Mouse (Mus musculus) heart, embryonic 12.5 days (tissue): Measurements from ENCODE around the gene Cbx8. TPM values are rescaled to one million over a fixed set of nuclear protein-coding genes. Genes with fewer than 3 reads are reported as not detected.

Source experiments
- ATAC-seq: fragments of 200-750 bp; cut with Nextera tagmentation; 2 replicates; pipeline ENCODE4 v1.8.0; 2017; ENCODE audit warnings: moderate TSS enrichment, moderate library complexity; ENCODE audit not compliant: insufficient number of reproducible peaks, low FRiP score
- H3K27ac ChIP-seq: fragments of 300-500 bp; sonication (generic); 2 replicates; pipeline ENCODE4 v1.5.1; 2016; ENCODE audit warnings: mild to moderate bottlenecking, moderate library complexity; ENCODE audit not compliant: poor library complexity, severe bottlenecking
- H3K27me3 ChIP-seq: fragments of 300-500 bp; sonication (generic); replicated peaks from 2 replicates; pipeline ENCODE4 v1.6.1; 2016; ENCODE audit warnings: mild to moderate bottlenecking, moderate library complexity
- H3K36me3 ChIP-seq: fragments of 300-500 bp; sonication (generic); 2 replicates; pipeline ENCODE4 v1.6.1; 2016; ENCODE audit warnings: mild to moderate bottlenecking, moderate library complexity
- H3K4me1 ChIP-seq: fragments of 300-500 bp; sonication (generic); replicated peaks from 2 replicates; pipeline ENCODE4 v1.6.1; 2016; ENCODE audit warnings: mild to moderate bottlenecking
- H3K4me2 ChIP-seq: fragments of 300-500 bp; sonication (generic); 2 replicates; pipeline ENCODE4 v1.6.1; 2016; ENCODE audit warnings: mild to moderate bottlenecking, moderate library complexity
- H3K4me3 ChIP-seq: fragments of 300-500 bp; sonication (generic); 2 replicates; pipeline ENCODE4 v1.5.1; 2016; ENCODE audit warnings: mild to moderate bottlenecking
- H3K9ac ChIP-seq: fragments of 300-500 bp; sonication (generic); 2 replicates; pipeline ENCODE4 v1.6.1; 2016; ENCODE audit warnings: mild to moderate bottlenecking, moderate library complexity
- H3K9me3 ChIP-seq: fragments of 300-500 bp; sonication (generic); replicated peaks from 2 replicates; pipeline ENCODE4 v1.6.1; 2016; ENCODE audit warnings: mild to moderate bottlenecking, moderate library complexity
- WGBS: fragments of 180-500 bp; shearing (Covaris S2); methylation state at CpG from one replicate; pipeline ENCODE4 v1.1.7; 2016; 5-methylcytosine and 5-hydroxymethylcytosine counted together
- polyA plus RNA-seq: library from polyadenylated mRNA; unstranded; fragments of >200 nt; fragmentation: Nextera tagmentation; extraction: Ambion mirVana; gene quantifications from 2 replicates; pipeline ENCODE4 v1.2.1, GENCODE M21; 2016

Gene Cbx8
- polyA plus RNA-seq, 1 experiment from 2014 or later = 8.8 TPM

GRCm38 (mm10) chr11:119046601-119047245 lies 6.0 kb upstream of the Cbx8 start:
- Histone ChIP-seq H3K4me3 (peak overlapping the region; percentile 38), H3K9ac (0 out of 2 replicates have a peak overlapping the region, but pooled peaks have one; percentile 48), H3K36me3 (no peaks in the 10 kb centered on the region), H3K4me1 (peaks cover 46% of the 10 kb centered on the region), H3K27ac (no peak overlapping the region), H3K27me3 (peaks cover 96% of the 10 kb centered on the region), H3K9me3 (no peaks in the 10 kb centered on the region), H3K4me2 (peak overlapping the region; percentile 71)
- ATAC-seq = no peak
- under 1% methylated on average over 39 of the region's 39 CpGs for WGBS

GRCm38 (mm10) chr11:119044551-119045337 lies 4.0 kb upstream of the Cbx8 start:
- no peaks in the 10 kb centered on the region for H3K36me3 ChIP-seq
- H3K9me3 ChIP-seq = no peaks in the 10 kb centered on the region
- H3K9ac ChIP-seq = peak overlapping the region; percentile 0; the same call in 1 of the 2 replicates
- peak overlapping the region; percentile 20 for H3K4me3 ChIP-seq
- H3K27ac ChIP-seq = no peak overlapping the region
- peaks cover 57% of the 10 kb centered on the region for H3K4me1 ChIP-seq
- peak overlapping the region; percentile 57 for H3K4me2 ChIP-seq
- 2% methylated on average over 41 of the region's 41 CpGs for WGBS
- H3K27me3 ChIP-seq = peaks cover 80% of the 10 kb centered on the region
- no peak for ATAC-seq

- Histone ChIP-seq H3K27me3 (peaks cover 80% of the 10 kb centered on the region), H3K4me1 (peaks cover 65% of the 10 kb centered on the region), H3K9me3 (no peaks in the 10 kb centered on the region), H3K9ac (no peak overlapping the region), H3K4me3 (peak overlapping the region; percentile 20), H3K4me2 (peak overlapping the region; percentile 57), H3K27ac (no peak overlapping the region), H3K36me3 (peaks cover 4% of the 10 kb centered on the region)
- no peak for ATAC-seq
- WGBS = 6% methylated on average over 10 of the region's 10 CpGs
These were observed 3.2 kb upstream of the Cbx8 start for GRCm38 (mm10) chr11:119043761-119044550.

GRCm38 (mm10) chr11:119043273-119043540 lies 2.4 kb upstream of the Cbx8 start:
- Histone ChIP-seq H3K27me3 (peaks cover 80% of the 10 kb centered on the region), H3K36me3 (peaks cover 10% of the 10 kb centered on the region), H3K9me3 (no peaks in the 10 kb centered on the region), H3K4me3 (0 out of 2 replicates have a peak overlapping the region, but pooled peaks have one; percentile 78), H3K9ac (no peak overlapping the region), H3K4me1 (peaks cover 65% of the 10 kb centered on the region), H3K27ac (no peak overlapping the region), H3K4me2 (no peak overlapping the region)
- WGBS = 5% methylated on average over 4 of the region's 4 CpGs
- no peak for ATAC-seq

- Histone ChIP-seq H3K4me3 (peak overlapping the region; percentile 78; the same call in 1 of the 2 replicates), H3K36me3 (peaks cover 10% of the 10 kb centered on the region), H3K27me3 (peaks cover 79% of the 10 kb centered on the region), H3K27ac (no peak overlapping the region), H3K4me2 (peak overlapping the region; percentile 29), H3K9me3 (no peaks in the 10 kb centered on the region), H3K4me1 (peaks cover 64% of the 10 kb centered on the region), H3K9ac (no peak overlapping the region)
- under 1% methylated on average over 52 of the region's 52 CpGs for WGBS
- no peak for ATAC-seq
These were observed 1.9 kb upstream of the Cbx8 start for GRCm38 (mm10) chr11:119042466-119043272.

GRCm38 (mm10) chr11:119041750-119042465 lies 1.1 kb upstream of the Cbx8 start:
- Histone ChIP-seq H3K4me2 (peak overlapping the region; percentile 94), H3K9me3 (no peaks in the 10 kb centered on the region), H3K9ac (peak overlapping the region; percentile 76), H3K4me3 (peak overlapping the region; percentile 78), H3K36me3 (peaks cover 10% of the 10 kb centered on the region), H3K4me1 (peaks cover 65% of the 10 kb centered on the region), H3K27me3 (peaks cover 80% of the 10 kb centered on the region), H3K27ac (no peak overlapping the region)
- no peak for ATAC-seq
- 1% methylated on average over 30 of the region's 31 CpGs for WGBS

- peak overlapping the region; percentile 78 for H3K4me3 ChIP-seq
- peak overlapping the region; percentile 76 for H3K9ac ChIP-seq
- WGBS = under 1% methylated on average over 31 of the region's 31 CpGs
- H3K27ac ChIP-seq = no peak overlapping the region
- peaks cover 60% of the 10 kb centered on the region for H3K4me1 ChIP-seq
- peaks cover 79% of the 10 kb centered on the region for H3K27me3 ChIP-seq
- no peaks in the 10 kb centered on the region for H3K9me3 ChIP-seq
- peaks cover 10% of the 10 kb centered on the region for H3K36me3 ChIP-seq
- H3K4me2 ChIP-seq = peak overlapping the region; percentile 94
- peak; percentile 36 for ATAC-seq
These were observed 552 bp upstream of the Cbx8 start for GRCm38 (mm10) chr11:119041325-119041716.

GRCm38 (mm10) chr11:119039732-119040512 lies 847 bp downstream of the Cbx8 start:
- no peaks in the 10 kb centered on the region for H3K9me3 ChIP-seq
- WGBS = 11% methylated on average over 21 of the region's 21 CpGs
- H3K27me3 ChIP-seq = peaks cover 79% of the 10 kb centered on the region
- H3K9ac ChIP-seq = peak overlapping the region; percentile 88
- peak overlapping the region; percentile 94 for H3K4me2 ChIP-seq
- ATAC-seq = no peak
- peaks cover 10% of the 10 kb centered on the region for H3K36me3 ChIP-seq
- peaks cover 59% of the 10 kb centered on the region for H3K4me1 ChIP-seq
- H3K4me3 ChIP-seq = peak overlapping the region; percentile 78
- H3K27ac ChIP-seq = peak overlapping the region; percentile 85; the same call in 1 of the 2 replicates

- H3K4me3 ChIP-seq = no peak overlapping the region
- H3K27ac ChIP-seq = no peak overlapping the region
- 54% methylated on average over 22 of the region's 22 CpGs for WGBS
- ATAC-seq = no peak
- peak overlapping the region; percentile 94; the same call in 1 of the 2 replicates for H3K4me2 ChIP-seq
- no peaks in the 10 kb centered on the region for H3K9me3 ChIP-seq
- H3K36me3 ChIP-seq = peaks cover 10% of the 10 kb centered on the region
- peaks cover 76% of the 10 kb centered on the region for H3K27me3 ChIP-seq
- peak overlapping the region; percentile 8; the same call in 1 of the 2 replicates for H3K9ac ChIP-seq
- H3K4me1 ChIP-seq = peaks cover 57% of the 10 kb centered on the region
These were observed 1.9 kb downstream of the Cbx8 start for GRCm38 (mm10) chr11:119038744-119039484.
